Mouse (Mus musculus) left cerebral cortex, postnatal 10 days (tissue): ENCODE results near the gene Scel. TPM values are rescaled to one million over a fixed set of nuclear protein-coding genes. Genes with fewer than 3 reads are reported as not detected.

Experiments
- DNase-seq, 2 experiments: peaks; one replicate each; pipeline ENCODE4 v3.0.0; 2021 to 2022; ENCODE audit warnings: low spot score in 2 of 2, mixed read lengths in 1 of 2; ENCODE audit errors: extremely low spot score in 1 of 2
- intact Hi-C: fragments of 180-260 bp; cut with DNase I; formaldehyde crosslinking; loops from one replicate; pipeline ENCODE4 v1.15.1; 2025
- total RNA-seq, 2 experiments: library from RNA; stranded (reverse); gene quantifications; 2 replicates each; pipeline ENCODE4 v1.2.3; 2021

Scel gene
- total RNA-seq, 2 experiments from 2014 or later: 0.73 to 2.0 TPM

- no peak for DNase-seq
- intact Hi-C loops: no loop called here
These were observed 12.2 kb upstream of the Scel start for GRCm38 (mm10) chr14:103500941-103501340.

- DNase-seq: peak in 1 of 2 experiments; percentile 24
- intact Hi-C loops: no loop called here
These were observed 8.6 kb upstream of the Scel start for GRCm38 (mm10) chr14:103504514-103504913.

GRCm38 (mm10) chr14:103509544-103509943 lies 3.6 kb upstream of the Scel start:
- intact Hi-C loops: no loop called here
- DNase-seq: no peak

DNA sequence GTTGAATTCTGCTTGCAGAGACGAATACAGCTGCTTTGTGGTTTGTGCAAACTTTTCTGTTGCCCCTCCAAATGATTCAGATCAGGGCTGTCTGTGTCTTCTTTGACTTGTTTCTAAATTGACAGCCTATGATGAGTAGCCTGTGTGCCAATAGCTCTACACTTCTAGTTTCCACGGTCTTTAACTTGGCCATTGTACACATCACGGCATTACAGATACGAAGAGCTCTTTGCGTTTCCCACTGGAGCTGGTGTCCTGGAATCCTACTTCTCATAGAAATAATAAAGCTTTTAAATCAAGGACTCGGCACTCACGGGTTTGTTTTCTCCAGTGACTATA lies 300 bp downstream of the Scel start:
- intact Hi-C loops: no loop called here
- DNase-seq: no peak

- DNase-seq: no peak
- intact Hi-C loops: no loop called here
These were observed 2.3 kb downstream of the Scel start for GRCm38 (mm10) chr14:103515419-103515818.

DNA sequence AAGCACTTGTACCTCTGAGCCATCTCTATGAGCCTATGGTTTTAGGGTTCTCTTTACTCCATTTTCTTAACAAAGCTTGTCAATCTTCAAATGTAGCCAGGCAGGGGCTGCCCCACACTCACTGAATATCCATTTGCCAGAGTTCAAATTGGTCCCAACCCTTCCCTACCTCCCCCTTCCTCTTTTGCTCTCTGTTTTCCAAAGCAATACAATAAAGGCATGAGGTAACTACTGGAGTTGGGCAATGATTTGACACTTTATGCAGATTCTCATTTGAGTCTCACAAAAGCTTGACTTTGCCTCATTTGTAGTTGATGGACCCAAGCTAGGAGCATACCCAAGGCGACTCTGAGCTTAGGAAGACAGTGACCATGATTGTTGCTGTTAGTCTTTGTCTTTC lies 13.1 kb downstream of the Scel start:
- intact Hi-C loops: no loop called here
- no peak for DNase-seq

GRCm38 (mm10) chr14:103529733-103530367 lies 16.7 kb downstream of the Scel start:
- DNase-seq: no peak
- intact Hi-C loops: loop anchor here (10.0 kb wide), 2 partner anchors 455 to 515 kb away; partner anchors contain the start of gene Cln5

DNA sequence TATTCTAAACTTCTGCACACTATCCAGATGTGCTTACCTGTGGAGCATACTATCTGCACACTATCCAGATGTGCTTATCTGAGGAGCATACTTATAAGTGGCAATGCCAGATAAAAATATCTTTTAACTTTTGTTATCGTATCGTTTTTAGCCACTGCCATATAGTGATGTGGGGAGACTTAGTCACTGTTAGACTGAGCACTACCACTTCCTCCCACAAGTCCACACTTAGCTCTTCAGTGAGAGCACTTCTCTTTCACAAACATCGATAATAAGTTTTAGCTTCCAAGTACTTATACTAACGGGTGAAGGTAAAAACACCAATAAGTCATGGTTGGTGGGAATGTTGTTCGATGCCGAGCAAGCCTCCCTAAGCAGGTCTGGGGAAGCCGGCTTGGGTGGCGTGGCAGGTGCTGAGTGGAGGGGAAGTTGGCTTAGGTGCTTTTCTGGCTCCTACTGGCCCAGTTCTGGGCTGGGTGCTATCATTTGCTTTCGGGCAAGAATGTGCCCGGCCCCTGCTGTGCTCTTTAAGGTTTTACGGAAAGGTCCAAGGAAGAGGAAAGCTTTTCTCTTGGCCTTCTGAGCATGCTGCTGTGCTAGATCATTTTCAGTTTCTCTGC lies 18.7 kb downstream of the Scel start:
- intact Hi-C loops: loop anchor here (10.0 kb wide), 2 partner anchors 457 to 517 kb away; partner anchors contain the start of gene Cln5
- DNase-seq: no peak

GRCm38 (mm10) chr14:103535511-103536024 lies 22.4 kb downstream of the Scel start:
- intact Hi-C loops: loop anchor here (5.0 to 10.0 kb wide), 3 partner anchors 53 to 521 kb away; partner anchors contain the start of gene Cln5
- DNase-seq: no peak

DNA sequence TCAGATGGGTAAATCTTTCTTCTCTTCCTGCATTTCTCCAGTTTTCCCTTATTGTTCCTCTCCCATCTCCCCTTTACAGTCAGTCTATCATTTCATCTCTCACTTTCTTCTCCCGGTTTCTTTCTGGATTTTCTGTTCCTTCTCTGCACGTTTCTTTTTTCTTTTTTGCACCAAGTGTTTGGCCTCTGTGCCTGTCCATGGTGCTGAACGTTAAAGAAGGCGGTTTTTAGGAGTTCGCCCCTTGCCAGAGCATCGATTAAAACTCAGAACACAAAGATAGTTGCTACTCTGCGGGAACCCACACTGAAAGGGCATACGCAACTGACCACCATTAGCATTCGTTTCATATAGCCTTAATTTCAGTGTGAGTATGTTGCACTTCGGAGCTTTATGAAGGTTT lies 23.2 kb downstream of the Scel start:
- intact Hi-C loops: loop anchor here (5.0 to 10.0 kb wide), 3 partner anchors 54 to 522 kb away; partner anchors contain the start of gene Cln5
- no peak for DNase-seq

GRCm38 (mm10) chr14:103537355-103538056 lies 24.4 kb downstream of the Scel start:
- intact Hi-C loops: loop anchor here (5.0 to 10.0 kb wide), 3 partner anchors 55 to 523 kb away; partner anchors contain the start of gene Cln5
- DNase-seq: peak; percentile 44 to 66

- intact Hi-C loops: loop anchor here (5.0 to 10.0 kb wide), 3 partner anchors 57 to 525 kb away; partner anchors contain the start of gene Cln5
- no peak for DNase-seq
These were observed 26.7 kb downstream of the Scel start for GRCm38 (mm10) chr14:103539796-103540195.

- no peak for DNase-seq
- intact Hi-C loops: no loop called here
These were observed 28.5 kb downstream of the Scel start for GRCm38 (mm10) chr14:103541679-103542078.

DNA sequence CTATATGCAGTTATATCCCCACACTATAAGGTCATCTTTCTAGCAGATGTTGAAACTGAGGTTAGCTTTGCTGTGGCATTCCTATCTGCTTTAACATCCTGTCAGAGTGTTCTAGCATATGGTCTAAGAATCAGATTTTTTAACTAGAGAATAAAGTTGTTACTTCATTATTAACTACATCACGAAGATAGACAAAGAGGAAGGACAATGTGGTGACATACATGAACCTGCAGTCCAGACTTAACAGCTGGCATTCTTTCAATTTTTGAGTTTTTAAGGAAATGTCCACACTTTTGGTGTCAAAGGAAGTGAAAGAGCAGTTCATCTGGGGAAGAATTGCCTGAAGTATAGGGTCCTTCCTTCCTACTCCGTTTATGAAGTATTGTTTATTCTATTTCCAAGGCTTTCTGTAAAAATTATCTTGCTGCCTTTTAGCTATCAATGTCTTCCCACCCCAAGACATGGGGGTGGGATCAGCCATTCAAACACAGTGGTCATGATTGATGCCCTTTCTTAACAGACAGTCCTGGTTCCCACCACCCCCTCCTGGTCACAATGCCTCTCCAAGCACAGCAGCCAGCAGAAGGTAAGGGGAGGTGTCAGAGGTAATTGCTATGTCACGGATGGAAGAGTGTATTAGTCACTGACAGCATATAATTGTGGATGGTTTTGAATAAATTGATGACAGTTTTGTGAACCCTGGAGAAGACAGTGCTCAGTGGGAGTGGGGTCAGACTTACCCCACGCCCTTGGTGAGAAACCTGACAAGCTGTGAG lies 30.4 kb downstream of the Scel start:
- no peak for DNase-seq
- intact Hi-C loops: no loop called here

DNA sequence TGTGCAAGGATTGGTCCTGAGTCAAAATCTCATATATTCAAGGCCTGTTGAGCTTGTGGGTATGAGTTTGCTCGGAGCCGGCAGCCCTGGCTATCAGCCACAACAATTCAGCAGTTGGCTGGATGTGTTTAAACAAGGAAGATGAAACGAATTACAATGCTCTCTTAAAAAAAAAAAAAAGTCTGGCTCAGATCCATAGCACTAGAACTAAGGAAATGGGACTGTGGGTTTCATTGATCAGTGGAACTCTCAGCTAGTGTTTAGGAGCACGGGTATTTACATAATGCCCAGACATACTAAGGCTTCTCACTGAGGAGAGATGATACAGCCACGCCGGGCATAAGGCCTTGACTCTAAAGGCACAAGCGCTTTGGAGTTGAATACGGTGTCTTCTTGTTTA lies 32.6 kb downstream of the Scel start:
- DNase-seq: no peak
- intact Hi-C loops: no loop called here

- no peak for DNase-seq
- intact Hi-C loops: no loop called here
These were observed 33.1 kb downstream of the Scel start for GRCm38 (mm10) chr14:103546246-103546645.

DNA sequence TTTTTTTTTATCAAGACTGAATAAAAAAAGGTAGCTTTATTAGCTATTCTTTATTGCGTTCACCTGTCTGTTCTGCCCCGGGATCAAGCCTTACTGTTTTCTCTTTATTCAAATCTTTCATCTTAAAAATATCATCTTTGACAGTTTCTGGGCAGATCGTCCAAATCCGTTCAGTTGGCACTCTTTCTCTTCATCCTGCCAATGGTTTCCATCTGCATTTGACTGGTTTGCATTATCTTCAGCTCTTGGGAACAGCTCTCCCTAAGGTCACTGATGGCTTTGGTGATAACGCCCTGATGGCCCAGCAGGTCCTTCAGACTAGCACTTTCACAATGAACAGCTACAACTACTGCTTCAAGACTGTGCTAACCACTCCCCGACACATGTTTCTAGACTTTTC lies 35.1 kb downstream of the Scel start:
- no peak for DNase-seq
- intact Hi-C loops: no loop called here

DNA sequence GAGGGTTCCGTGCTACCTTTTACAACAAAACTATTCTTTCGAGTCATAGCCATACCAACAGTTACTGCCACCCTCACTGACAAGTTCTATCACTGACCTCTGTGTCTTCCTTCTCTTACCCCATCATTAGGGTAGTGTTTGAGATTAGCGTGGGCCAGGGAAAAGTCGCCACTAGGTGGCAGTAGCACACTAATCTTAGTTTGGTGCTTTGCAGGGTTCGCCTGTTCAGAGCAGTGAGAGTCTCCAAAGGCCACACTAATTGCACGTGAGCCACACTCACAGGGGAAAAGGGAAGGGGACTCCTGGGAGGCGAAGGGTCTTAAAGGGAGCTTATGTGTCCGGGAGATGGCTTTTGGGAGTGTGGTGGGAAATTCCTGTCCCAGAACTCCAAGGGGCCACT lies 37.3 kb downstream of the Scel start:
- intact Hi-C loops: loop anchor here (10.0 kb wide), 1 partner anchor 144 kb away; no protein-coding TSS in a partner anchor
- peak; percentile 75 to 76 for DNase-seq

GRCm38 (mm10) chr14:103550921-103551320 lies 37.8 kb downstream of the Scel start:
- intact Hi-C loops: loop anchor here (10.0 kb wide), 1 partner anchor 144 kb away; no protein-coding TSS in a partner anchor
- DNase-seq: no peak
